Mouse (Mus musculus): ENCODE data around the gene Trim5. TPM values are rescaled to one million over a fixed set of nuclear protein-coding genes. Genes with fewer than 3 reads are reported as not detected.
"Not testable (repeated sequence)": the region's sequence is repeated elsewhere in the genome, so short reads cannot be mapped to it uniquely, and the experiment has no call there.

Gene Trim5
- polyA plus RNA-seq (2012; rRNA removed), result 0.09 and 0.15 TPM in 2 replicates

- DNase-seq (ENCODE audit: low read depth), result not testable (repeated sequence)
Observed at GRCm38 (mm10) chr7:104287576-104288443, at the start of gene Trim5. Gene Trim5, minus strand, starts transcription at chr7:104288094.

GRCm38 (mm10) chr7:104335547-104335946 is 47.7 kb upstream of the Trim5 start:
- DNase-seq (ENCODE audit: low read depth), result not testable (repeated sequence)

DNA sequence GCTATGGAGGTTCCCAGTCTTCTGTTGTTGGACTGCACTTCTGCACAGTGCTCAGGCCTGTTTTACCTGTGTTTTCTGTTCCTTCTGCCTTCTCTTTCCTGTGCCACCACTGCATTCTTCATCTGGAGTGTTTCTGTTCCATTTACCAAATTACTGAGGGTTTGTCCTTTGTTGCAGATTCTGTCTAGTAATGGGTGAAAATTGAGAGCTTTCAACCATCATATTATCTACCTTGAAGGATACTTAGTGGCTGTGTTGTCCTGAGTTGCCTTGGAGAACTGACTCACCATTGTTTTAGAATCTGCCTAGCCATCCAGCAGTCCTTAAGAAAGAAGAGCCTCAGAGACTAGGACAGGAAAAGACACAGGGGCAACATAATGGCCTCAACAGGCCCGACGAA is 41.3 kb upstream of the Trim5 start, which contains the start of gene Trim34b:
Gene Trim34b (plus strand): TSS at position 301 of the 400 bp plus-strand sequence.
- DNase-seq (ENCODE audit: low read depth), result not testable (repeated sequence)

GRCm38 (mm10) chr7:104322028-104322427 is 34.1 kb upstream of the Trim5 start:
- DNase-seq (ENCODE audit: low read depth), result no peak
- TF ChIP-seq POLR2A (IDR thresholded peaks at IDR 0.05; ENCODE audit: borderline replicate concordance, extremely low read depth, insufficient read depth, insufficient read length, poor library complexity, severe bottlenecking) (no peak), CTCF (IDR thresholded peaks at IDR 0.05; ENCODE audit: borderline replicate concordance, extremely low read depth, insufficient read depth, insufficient read length) (no peak)

GRCm38 (mm10) chr7:104315369-104316080 is 27.6 kb upstream of the Trim5 start, which contains the start of gene Trim12a:
Gene Trim12a, minus strand, starts transcription at chr7:104315466.
- DNase-seq (ENCODE audit: low read depth), result not testable (repeated sequence)

- DNase-seq (ENCODE audit: low read depth), result peak; percentile 15
- TF ChIP-seq CTCF (IDR thresholded peaks at IDR 0.05; ENCODE audit: borderline replicate concordance, extremely low read depth, insufficient read depth, insufficient read length) (no peak), POLR2A (IDR thresholded peaks at IDR 0.05; ENCODE audit: borderline replicate concordance, extremely low read depth, insufficient read depth, insufficient read length, poor library complexity, severe bottlenecking) (no peak)
Observed at GRCm38 (mm10) chr7:104314796-104315353, 27.0 kb upstream of the Trim5 start.

- TF ChIP-seq CTCF (IDR thresholded peaks at IDR 0.05; ENCODE audit: borderline replicate concordance, extremely low read depth, insufficient read depth, insufficient read length) (no peak), POLR2A (IDR thresholded peaks at IDR 0.05; ENCODE audit: borderline replicate concordance, extremely low read depth, insufficient read depth, insufficient read length, poor library complexity, severe bottlenecking) (no peak)
- DNase-seq (ENCODE audit: low read depth), result no peak
Observed at GRCm38 (mm10) chr7:104291638-104292400, 3.9 kb upstream of the Trim5 start.

DNA sequence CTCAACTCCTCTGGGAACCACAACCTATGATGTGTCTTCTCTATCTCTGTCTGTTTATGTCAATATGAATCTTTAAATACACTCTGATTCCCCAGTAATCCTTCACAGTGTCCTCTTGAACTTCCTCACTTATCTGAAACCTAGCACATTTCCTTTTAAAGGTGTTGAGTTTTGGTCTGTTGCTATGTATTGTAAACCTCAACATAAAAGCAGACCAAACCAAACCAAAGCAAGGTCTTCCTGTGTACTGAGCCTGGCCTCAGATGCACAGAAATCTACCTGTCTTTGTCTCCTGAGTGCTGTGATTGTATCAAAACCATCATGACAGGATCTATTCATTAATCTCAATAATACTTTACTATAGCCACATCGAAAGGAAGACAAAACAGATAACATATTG is 2.7 kb upstream of the Trim5 start:
- no peak for DNase-seq (ENCODE audit: low read depth)
- TF ChIP-seq CTCF (IDR thresholded peaks at IDR 0.05; ENCODE audit: borderline replicate concordance, extremely low read depth, insufficient read depth, insufficient read length) (no peak), POLR2A (IDR thresholded peaks at IDR 0.05; ENCODE audit: borderline replicate concordance, extremely low read depth, insufficient read depth, insufficient read length, poor library complexity, severe bottlenecking) (no peak)

GRCm38 (mm10) chr7:104279361-104279760 is 8.5 kb downstream of the Trim5 start:
- DNase-seq (ENCODE audit: low read depth), result not testable (repeated sequence)

DNA sequence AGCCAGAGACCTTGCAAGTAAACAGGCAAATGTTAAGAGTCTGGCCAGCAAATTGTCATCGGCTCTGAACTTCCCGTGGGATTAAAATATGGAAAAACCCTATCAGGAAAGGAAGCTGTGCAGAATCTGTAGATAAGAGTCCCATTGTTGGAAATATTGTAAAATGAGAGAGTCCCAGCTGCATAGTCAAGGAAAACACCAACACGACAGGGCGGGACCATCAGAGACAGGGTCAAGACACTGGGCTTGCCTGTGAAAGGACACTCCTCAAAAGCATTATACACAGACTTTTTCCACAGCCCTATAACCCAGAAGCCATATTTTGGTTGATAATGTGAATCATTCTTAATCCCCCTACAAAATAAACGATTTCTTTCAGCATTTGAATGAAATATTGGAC is 22.6 kb downstream of the Trim5 start:
- not testable (repeated sequence) for DNase-seq (ENCODE audit: low read depth)

DNA sequence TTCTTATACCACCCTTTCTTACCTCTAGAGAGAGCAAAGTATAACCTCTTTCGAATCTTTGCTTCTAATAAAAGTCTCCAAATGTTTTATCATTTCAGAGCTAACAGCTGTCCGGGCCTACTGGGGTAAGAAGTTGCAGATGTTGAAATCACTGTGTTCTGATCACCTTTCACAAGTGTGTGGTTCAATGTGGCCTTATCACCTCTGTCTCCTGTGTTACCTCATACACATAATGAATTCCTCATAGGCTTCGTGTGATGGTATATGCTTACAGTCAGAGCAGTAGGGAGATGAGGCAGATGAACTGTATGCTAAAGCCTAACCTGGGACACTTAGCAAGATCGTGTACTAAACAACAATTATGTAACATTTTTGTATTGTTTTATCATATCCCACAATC is 27.5 kb downstream of the Trim5 start:
- not testable (repeated sequence) for DNase-seq (ENCODE audit: low read depth)

DNA sequence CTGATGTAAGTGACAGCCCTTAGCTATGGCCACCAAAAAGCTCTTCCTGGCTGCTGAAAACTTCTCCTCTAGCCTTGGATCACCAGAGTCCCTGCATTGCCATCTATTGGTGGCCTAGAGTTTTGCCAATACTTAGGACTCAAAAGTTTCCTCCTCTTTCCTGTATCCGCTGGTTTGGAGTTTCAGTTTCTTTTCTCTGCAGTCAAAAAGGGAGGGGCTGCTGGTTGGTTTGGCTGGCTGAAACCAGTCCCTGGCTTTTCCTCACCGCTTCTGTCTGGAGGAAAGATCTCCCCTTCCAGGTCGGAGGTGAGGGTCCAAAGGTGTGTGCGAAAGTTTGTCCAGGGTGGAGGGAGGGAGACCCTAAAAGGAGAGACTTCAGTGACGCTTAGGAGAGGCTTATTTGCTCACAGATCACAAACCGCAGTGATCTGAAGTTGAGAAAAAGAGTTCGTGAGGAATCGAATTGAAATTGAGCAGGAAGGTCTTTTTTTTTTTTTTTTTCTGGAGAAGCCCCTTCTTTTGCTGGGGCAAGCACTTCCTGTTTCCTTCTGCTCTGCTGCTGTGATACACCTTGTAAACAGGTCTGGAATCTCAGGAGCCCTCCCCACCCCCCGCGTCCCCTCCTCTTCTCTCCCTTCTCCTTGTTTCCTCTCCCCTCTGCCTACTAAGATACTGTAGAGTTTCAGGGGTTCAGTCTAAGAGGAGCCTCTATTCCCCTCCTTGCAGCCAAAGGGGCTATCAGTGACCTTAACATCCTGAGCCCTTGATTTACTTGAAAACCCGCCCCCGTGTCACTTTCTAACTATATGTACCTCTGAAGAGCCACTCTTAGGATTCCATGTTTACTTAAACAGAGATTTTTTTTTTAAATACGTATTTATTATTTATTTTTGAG is 43.4 kb downstream of the Trim5 start, which contains the start of gene Trim34a:
Gene Trim34a (plus strand): TSS at position 171 of the 895 bp plus-strand sequence.
- DNase-seq (ENCODE audit: low read depth), result peak; percentile 66
- TF ChIP-seq CTCF (IDR thresholded peaks at IDR 0.05; ENCODE audit: borderline replicate concordance, extremely low read depth, insufficient read depth, insufficient read length) (peak; percentile 37; the same call in 1 of the 2 replicates), POLR2A (IDR thresholded peaks at IDR 0.05; ENCODE audit: borderline replicate concordance, extremely low read depth, insufficient read depth, insufficient read length, poor library complexity, severe bottlenecking) (no peak)

Measured in brain, embryonic 14.5 days (tissue).